Mouse (Mus musculus) thymus, postnatal 36 days (tissue): ENCODE measurements around the gene Lypd6b.

ENCODE experiments used
- DNase-seq, 2 experiments: peaks; one replicate each; pipeline ENCODE4 v3.0.0; 2022; ENCODE audit warnings: mixed read lengths in 2 of 2

The Lypd6b gene

DNA sequence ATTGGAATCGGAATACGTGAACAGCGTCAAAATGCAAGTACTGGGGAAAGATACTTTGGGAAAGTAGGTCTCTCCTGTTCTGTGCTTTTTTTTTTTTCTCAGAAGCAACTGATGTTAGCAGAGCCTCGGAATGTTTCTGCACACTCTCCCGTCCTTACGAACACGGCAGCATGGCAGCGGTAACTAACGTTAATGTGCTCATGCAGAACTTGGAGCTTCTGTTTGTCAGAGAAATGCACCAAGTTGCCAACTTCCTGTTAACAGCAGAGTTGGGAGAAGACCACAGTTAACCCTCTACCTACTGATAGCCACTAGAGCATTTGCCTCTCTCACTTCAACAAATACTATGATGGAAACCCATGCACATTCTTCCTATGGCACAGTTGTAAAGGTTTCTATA is 93.0 kb downstream of the Lypd6b start:
- DNase-seq, result no peak

DNA sequence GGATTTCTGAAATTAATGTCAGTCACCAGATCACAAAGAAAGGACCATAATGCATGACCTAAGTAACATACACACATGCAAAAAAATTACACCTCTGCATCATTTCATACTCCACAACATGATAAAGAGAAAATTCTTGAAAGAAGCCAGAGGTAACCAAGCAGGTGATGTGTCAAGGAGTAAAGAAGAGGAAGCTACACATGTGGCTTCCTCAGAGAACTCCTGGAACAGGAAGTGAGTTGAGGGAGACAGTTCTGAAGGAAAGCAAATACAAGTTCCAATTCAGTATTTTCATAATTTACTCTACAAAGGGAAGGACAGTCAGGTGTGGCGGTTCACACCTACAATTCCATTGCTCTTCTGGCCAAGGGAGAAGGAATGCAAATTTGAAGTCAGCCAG is 93.5 kb downstream of the Lypd6b start:
- no peak for DNase-seq

DNA sequence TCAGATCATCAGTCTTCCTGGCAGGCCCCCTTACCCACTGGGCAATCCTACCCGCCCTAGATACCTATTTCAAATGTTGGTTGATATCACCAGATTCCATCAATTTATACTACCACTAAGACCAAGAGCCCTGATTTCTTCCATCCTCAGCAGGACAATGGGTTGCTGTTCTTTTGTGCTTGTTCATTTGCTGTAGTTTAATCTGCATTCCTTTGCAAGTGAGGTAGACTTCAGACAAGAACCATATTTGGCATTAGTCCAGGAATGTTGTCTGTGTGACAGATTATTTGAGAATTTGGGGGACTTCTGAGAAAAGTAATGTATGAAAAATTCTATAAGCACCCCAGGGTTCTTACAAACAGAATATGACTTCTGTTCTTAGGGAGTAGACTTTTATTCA is 95.0 kb downstream of the Lypd6b start:
- DNase-seq, result no peak

DNA sequence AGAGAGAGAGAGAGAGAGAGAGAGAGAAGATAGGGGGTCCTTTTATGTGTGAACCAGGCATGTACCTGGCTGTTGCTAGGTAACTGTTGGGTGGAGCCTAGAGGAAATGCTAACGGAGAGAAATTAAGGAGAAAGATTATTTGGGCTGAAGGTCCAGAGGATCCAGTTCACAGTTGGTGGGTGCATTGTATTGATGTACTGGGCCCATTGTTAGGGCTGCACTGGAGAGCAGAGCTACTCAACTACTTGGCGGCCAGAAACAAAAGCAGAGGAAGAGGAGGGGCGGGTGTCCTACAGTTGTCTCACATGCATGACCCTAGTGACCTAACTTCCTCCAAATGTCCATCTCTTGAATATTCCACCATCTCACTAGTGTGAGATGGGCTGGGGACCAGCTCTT is 96.5 kb downstream of the Lypd6b start:
- no peak for DNase-seq

DNA sequence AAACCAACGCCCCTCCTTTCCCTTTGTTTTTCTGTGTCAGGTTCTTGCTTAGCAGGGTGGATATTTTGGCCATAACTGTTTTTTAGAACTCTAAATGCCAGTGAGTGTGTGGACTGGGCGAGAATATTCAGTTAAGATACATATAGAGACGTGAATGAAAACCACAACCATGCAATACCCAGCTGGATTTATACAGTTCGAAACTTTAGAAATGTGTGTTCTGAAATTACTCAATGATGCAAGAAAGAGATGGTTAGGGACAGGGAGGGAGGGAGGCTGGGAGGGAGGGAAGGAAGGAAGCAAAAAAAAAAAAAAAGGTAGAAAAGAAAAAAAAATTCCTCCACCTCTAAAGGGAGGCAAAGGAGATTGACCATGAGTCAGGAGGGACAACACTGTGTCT is 98.7 kb downstream of the Lypd6b start:
- no peak for DNase-seq

DNA sequence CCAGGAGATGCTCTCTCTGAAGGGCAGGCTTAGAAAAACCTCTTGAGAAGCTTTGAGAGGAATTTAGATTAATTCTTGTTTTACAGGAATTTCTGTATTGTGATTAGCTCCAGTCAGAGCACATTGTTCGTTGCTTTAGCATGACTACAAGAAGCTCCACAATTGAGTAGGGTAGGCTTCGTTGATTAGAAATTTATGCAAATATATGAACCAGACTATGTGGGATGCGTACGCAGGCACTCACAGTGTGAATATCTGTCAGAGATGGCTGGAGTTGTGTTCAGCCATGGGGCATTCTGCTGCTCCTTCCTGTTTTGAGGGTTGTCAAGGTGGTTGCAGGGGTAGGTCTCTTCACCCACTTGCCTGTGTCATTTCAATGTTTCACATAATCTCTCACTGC is 100.9 kb downstream of the Lypd6b start:
- no peak for DNase-seq

DNA sequence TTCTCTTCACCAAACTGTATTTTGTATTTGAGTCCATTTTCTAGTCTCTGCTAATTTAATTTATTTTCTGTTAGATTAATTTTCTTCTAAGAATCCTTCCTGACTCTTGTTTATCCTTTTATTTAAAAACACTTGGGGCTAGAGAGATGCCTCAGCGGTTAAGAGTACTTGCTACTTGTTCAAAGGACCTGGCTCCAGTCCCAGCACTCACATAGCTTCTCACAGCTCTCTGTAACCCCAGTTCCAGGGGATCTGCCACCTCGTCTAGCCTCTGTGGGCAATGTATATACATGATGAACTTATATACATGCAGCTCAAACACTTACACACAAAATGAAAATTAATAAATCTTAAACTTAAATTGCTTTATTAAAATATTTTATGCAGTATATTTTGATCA is 103.2 kb downstream of the Lypd6b start:
- DNase-seq, result no peak

DNA sequence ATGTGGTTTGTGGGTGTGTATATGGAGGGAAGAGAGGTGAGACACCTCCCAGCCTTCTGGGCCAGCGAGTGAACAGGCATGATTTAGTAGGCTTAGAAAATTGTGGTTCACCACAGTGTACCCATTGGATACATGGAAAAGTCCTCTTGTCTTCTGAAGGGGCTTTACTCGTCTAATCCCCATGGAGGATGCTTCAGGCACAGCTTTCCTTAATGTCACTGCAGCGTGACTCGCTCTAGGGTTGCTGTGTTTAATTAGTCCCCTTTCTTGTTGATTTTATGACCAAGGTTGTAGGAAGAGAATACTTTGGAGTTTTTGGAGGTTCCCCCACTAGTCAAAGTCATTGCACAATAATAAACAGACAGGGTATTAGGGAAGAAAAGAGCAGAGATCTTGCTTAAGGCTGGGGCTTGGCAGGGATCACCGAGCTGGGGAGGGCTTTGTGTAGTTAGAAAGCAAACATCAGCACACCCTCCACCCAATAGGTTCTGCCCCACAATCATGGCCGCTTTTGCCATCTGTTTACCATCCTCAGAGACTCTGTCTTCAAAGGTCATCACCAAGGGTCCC is 122.4 kb downstream of the Lypd6b start:
- no peak for DNase-seq

DNA sequence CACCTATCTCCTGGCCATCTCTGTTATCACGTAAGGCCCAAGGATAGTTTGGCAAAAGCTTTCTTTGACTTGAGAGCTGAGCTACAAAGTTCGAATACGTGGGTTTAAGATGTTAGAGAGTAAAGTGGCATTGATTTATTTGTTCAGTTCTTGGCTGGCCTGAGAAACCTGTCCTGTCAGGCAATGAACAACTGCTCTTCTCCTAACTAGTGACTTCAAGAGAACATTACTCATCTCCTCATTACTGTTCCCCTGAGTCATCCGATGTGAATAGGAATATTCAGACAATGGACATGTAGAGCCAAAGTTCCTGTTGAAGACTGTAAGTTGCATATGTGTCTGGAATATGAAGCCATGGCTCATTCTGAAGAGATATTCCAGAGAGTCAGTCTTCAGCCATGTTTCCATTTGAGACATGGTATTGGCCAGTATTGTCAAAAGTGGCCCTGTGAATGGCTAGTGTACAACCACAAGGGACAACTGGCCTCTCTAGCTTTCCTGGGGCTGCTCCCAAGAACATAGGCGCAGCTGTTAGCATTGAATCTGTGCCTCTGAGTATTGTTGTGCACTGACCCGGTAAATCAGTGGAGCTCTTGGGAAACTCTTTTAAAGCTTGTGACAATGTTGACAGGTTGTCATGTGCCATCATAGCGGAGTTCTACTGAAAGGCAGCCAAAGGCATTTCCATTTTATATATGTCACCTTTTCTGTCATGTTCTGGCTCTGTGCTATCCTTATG is 124.0 kb downstream of the Lypd6b start:
- DNase-seq, result no peak

DNA sequence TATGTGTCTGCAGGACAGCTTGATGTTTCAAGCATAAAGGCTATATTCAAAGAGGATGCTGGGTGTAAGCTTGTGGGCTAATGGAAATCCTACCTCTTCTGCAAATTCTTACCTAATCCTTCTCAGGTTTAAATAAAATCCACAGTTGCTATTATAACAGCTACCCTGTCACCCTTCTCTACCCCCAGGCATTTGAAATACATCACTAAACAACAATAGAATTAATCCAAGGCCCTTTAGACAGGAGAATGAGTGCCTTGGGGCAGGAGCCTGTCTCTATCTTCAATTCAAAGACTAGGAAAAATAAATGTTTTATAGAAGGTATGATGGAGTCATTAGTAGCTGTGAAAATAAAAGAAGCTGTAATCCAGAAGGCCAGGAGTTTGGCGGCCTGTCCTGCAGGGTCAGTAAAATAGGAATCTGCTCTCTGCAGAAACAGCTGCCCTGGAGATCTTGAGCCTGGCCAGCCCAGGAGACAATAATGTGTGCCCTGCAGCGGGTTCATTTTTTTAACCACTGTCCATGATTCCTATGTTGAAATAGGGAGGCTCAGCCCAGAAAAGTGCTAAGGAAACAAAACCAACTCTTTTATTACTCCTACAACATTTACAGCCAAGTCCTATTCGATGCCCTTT is 124.9 kb downstream of the Lypd6b start:
- no peak for DNase-seq

DNA sequence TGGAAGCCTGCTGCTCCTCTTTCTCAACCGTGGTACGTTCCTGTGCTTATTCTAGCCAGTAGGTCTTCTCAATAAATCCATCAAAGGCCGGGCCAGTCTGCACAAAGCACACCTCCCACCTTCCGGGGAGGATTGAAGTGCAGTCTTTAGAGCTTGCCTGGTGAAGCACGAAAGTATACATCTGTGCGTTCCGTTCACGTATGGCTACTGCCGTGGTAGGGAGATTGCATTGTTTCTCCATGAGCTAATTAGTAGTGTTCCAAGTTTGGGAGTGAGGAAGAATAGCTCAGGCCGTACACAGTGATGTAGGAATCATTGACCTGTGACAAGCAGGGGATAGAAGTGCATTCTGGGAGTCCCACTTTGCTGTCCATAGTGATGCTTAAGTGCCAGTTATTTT is 130.0 kb downstream of the Lypd6b start:
- DNase-seq, result no peak

DNA sequence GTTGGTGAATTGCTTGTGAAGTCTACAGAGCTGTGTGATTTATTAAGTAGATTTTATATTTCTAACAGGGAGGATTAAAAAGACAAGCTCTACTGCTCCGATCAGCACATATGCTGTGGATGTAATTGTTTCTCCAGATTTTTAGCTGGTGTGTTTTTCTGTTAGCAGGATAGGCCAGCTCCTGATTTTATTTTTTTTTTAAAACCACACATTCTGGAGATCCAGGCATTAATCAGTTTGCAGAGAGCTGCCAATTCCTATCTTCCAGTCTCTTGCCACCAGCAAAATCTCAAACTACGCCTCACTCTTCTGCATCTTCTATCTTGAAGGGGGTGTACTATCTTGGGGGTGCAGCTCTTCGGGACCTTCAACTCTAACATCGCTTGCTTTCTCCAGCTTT is 130.6 kb downstream of the Lypd6b start:
- no peak for DNase-seq

DNA sequence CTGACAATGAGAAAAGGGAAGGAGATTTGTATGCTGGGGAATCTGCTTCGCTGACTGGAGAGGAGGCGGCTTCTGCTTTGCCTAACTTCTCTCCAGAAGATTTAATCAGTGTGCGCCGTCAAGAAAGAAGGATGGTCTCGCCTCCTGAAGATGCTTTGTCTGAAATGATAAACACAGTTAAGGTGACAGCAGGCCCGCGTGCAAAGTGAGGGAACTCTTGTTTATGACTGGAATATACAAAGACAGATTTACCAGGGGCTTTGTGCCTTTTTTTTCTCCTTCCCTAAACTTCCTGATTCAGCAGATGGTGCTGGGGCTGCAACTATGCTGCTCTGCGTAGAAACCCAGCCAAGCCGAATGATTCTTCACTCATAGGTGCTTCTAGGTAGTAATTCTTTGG is 131.2 kb downstream of the Lypd6b start:
- DNase-seq, result no peak

DNA sequence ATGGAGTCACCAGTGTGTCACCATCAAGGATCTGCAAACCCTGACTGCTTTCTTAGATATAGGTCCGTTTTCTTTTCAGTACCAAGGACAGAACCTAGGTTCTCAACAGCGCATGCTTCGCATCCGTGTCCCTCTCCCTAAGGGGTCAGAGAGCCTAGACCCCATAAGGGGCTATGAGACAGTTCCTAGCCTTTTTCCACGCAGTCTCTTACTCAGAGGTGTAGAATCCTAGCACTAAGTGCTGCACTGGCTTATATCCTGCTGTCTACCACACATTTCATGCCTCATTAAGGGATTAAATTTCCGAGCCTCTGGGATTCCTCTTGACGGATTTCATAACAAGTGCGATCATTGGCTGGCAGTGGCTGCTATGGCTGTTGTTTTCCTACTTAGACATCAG is 134.5 kb downstream of the Lypd6b start:
- no peak for DNase-seq

DNA sequence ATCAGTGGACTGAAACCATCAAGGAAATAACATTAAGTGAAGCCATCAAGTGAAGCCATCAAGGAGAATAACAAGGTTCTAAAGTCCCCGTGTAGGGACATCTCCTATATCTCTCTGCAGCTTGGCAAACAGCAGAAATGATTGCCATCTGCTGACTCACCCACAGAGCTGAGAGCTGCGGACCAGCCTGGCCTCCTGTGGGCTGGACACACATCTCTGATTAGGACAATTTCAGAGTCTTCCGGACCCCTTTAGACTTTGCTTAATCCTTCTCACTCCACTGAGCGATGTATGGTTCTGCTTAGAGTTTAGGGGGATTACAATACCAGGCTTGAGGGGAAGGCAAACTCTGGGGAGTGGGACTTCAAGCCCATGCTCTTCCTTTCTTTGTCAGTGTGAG is 135.3 kb downstream of the Lypd6b start:
- DNase-seq, result no peak

DNA sequence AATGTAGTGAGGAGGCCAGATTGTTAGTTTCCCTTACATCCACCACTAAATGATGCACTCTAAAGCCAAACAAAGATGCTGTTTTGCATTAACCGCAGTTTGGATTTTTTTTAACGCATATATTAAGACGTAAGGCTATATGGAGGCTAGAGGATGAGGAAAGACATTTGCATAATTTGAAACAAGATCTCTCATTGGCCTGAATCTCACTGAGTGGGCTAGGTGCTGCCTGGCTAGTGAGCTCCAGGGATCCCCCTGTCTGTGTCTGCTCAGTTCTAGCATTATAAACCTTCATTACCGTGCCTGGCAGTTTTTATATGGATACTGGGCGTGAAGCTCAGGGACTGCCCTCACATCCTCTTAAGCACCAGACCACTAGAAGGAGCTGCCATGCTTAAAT is 138.7 kb downstream of the Lypd6b start:
- DNase-seq, result no peak

DNA sequence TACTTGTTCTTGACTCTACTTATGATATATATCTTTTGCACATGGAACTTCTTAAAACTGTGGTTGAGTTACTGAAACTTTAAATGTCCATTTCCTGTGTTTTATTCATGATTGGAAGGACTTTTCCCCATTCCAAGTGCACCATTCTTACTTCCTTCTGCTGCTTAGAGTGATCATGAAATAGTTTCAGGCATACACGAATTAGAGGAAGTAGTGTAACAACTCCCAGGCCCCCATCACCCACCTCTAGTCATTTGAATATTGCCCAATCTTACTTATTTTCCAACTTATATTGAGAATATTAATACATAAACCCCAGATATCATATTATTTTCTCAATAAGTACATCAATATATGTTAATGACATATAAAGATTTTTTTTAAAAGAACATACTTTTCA is 139.9 kb downstream of the Lypd6b start:
- no peak for DNase-seq

DNA sequence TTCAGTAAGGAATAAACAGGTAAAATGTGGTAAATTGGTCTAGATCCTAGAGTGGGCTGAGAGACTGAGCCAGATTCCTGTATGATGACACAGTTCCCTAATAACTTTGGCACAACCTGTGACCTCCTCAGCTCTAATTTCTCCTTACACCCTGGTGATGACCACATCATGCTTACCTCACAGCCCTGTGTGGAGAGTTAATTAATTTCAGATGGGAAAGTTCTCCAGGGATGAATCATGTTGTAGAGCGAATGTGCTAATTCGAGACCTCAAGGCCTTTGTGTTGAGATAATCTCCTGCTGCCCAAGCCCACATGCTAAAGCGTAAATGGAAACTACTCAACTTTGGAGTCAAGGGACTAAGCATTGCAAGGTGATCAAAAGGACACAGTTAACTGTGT is 142.4 kb downstream of the Lypd6b start:
- DNase-seq, result no peak

DNA sequence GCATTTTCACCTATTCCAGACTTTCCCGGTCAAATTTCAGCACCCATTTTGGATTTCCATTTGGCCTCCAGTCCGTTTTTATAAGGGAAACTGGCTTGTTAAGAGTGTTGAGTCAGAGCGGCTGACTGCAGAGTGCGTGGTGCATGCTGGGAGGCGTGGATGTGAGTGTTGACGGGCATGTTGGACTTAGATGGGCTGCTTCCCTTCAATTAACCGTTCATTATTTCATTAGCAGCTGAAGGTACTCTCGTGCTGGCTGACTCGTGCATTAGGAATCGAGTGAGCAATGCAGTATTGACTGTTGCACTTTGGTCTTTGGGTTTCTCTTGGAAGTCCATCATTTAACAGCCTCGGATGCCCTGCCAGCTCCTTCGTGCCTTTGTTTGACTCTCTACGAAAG is 150.1 kb downstream of the Lypd6b start:
- DNase-seq, result no peak

DNA sequence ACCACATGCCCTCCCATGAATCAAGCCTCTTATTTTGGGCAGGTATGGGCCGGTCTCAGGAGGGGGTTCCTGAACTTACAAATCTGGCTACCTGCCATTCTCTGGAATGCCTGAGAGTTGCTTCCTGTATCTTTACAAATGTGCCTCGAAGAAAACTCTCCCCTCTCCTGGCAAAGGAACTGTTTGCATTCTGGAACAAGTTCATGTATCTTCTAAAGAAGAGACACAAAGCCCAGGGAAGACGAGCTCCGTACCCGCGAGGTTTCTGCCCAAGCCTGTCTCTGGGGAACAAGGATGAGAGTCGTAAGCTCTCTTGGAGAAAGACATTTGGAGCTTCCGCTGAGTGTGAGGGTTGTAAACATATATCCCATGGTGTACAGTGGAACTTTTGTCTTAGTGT is 150.8 kb downstream of the Lypd6b start:
- DNase-seq, result no peak

DNA sequence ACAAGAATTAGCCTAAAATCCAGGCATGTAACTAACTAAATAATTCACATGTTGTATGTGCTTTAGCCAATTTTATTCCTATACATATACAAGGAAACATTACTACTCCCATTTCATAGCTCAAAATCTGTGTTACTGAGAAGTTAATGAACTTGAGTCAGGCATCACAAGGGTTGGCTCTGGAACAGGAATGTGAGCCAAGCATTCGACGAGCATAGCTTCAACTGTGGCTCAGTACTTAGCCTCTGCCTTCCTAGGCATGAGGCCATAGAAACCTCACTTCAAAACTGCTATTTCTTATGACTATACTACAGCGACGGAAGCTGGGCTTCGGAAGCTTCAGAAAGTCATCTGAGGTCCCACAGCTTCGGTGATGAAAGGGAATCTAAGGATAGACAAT is 152.9 kb downstream of the Lypd6b start:
- DNase-seq, result no peak

DNA sequence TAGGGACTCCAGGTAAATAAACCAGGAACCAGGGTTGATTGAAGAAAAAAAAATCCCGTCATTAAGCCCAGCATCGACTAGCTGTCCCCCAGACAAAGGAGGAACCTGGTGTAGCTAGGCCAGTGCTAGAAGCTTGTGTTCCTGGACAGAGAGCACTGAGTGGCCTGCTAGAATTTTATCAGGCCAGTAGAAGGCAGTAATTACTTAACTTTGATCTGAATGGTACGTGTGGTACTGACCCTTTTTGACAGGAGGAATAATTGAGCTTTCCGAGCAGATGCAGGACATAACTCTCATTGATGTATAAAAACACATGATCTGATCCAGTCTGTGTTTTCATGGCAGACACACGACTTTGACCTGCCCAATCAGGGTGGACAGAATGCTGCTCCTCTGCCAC is 154.6 kb downstream of the Lypd6b start:
- no peak for DNase-seq

DNA sequence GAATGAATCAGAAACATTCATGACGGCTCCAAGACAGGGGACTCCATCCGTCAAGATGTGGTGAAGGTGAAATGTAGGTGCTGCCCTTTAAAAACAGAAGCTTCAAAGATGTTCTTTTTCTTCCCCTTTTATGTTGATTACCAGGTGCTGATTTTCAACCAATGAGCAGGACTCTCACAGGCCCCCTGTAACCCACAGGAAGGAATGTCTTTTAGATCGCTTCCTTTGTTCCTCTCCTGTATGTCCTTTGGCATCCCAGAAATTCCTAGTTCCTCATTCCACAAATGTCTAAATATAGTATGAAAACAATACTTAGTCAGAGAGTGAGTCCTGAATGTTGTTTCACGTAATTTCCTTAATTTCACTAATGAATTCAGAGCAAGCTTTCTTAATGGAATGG is 164.2 kb downstream of the Lypd6b start:
- DNase-seq, result no peak

DNA sequence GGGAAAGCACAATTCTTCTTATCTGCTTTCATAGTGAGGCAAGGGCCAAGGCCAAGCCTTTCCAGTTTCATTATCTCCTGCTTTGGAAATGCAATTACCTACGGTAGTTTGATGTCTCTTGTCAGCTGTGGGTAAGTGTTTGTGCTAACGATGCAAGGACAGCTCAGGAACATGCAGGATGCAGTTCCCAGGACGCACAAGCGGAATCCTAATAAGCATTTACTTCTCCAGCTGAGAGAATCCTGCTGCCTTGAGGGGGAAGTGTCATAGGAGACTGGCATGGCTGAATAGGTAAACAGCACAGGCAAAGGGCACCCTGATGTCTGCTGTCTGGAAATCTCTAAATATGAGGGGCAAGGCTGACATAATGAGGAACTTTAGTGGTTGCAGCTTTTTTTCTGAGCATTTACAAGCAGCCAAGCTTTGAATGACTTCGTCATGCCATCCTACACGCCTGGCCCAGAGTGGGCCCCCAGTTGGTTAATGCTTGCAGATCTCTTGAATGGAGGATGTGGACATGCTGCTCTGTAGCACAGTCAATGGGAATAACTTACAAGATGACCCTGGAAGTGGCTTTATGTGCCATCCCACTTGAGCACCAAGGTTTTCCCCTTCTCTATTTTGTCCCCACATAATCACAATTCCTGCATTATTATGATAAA is 165.3 kb downstream of the Lypd6b start:
- no peak for DNase-seq
